Mouse (Mus musculus): ENCODE data around the gene Olfr159. TPM values are rescaled to one million over a fixed set of nuclear protein-coding genes. Genes with fewer than 3 reads are reported as not detected.

Olfr159 gene
- polyA plus RNA-seq, 1 experiment = not detected

DNA sequence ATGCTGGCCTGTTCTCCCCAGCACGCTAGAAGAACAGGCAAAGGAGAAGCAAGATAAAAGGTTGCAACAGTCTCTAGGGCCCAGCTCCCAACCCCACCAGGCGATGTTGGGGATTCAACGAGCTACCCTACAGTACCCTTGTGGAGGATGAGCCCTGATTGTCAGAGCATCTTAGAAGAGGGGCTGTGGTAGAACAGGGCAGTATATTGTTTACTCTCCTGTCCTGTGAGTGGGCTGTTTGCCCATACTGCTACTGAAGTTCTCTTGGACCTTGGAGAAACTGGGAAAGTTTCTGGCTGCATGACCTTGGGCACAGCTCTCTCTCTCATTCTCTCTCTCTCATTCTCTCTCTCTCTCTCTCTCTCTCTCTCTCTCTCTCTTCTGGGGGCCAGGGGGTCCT, 41.7 kb downstream of the Olfr159 start:
- no peak for TF ChIP-seq CTCF (IDR thresholded peaks at IDR 0.05; ENCODE audit: borderline replicate concordance, extremely low read depth, insufficient read depth, insufficient read length)
- no peak for TF ChIP-seq POLR2A (IDR thresholded peaks at IDR 0.05; ENCODE audit: borderline replicate concordance, extremely low read depth, insufficient read depth, insufficient read length, poor library complexity, severe bottlenecking)
- DNase-seq (ENCODE audit: low read depth) = no peak

DNA sequence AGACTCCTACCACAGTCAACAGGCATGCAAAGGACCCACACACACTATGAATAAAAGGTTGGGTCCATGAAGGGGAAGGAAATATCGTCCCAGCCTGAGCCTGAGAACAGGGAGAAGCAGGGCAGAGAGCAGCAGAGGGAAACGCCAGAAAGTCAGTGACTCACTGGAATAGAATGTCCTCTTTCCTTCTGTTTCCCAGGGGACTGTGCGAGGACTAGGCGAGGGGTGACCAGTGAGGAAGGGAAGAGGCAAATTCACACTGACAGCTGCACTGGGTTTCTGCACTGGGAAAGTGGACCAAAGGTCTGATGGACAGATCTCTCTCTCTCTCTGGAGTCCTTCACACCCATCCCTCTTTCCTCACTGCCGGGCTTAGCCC, 42.2 kb downstream of the Olfr159 start:
- TF ChIP-seq CTCF (IDR thresholded peaks at IDR 0.05; ENCODE audit: borderline replicate concordance, extremely low read depth, insufficient read depth, insufficient read length) (no peak), POLR2A (IDR thresholded peaks at IDR 0.05; ENCODE audit: borderline replicate concordance, extremely low read depth, insufficient read depth, insufficient read length, poor library complexity, severe bottlenecking) (no peak)
- no peak for DNase-seq (ENCODE audit: low read depth)

DNA sequence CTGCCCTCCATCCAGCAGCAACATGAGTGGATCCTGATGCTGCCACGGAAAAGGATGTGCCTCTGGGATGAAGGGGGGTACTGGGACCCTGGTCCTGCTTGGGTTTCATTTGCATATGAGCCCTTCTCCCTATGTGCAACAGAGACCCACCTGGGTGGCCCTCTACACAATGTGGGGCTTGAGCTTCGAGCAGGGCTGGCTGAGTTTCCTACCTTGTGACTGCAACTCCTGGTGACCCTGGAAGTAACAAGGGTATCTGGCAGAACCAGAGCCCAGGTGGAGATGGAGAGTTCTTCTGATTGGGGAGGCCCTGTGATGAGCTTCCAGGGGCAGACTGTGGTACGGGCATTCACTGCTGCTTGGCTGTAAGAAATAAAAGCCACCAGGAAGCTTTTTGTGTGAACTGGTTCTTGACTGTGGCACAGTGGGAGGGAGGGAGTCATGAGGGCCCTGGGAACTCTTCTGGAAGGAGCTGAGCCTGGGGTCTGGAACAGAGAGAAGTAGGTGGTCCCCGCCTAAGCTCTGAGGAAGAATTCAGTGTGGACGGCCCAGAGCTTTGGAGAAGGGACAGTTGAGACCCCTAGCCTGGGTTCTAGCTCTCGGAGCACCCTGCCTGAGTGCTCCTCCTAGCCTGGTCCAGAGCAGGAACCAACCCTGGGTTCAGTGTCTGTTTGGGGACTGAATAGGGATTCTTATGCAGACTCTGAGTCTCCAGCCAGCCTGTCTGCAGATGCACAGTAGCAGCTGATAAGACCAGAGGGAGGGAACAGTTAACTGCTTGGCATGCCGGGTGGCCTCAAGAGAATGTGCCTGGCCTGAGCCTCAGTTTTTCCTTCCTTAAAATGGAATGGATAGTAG, 42.9 kb downstream of the Olfr159 start:
- TF ChIP-seq POLR2A (IDR thresholded peaks at IDR 0.05; ENCODE audit: borderline replicate concordance, extremely low read depth, insufficient read depth, insufficient read length, poor library complexity, severe bottlenecking) (no peak), CTCF (IDR thresholded peaks at IDR 0.05; ENCODE audit: borderline replicate concordance, extremely low read depth, insufficient read depth, insufficient read length) (no peak)

DNA sequence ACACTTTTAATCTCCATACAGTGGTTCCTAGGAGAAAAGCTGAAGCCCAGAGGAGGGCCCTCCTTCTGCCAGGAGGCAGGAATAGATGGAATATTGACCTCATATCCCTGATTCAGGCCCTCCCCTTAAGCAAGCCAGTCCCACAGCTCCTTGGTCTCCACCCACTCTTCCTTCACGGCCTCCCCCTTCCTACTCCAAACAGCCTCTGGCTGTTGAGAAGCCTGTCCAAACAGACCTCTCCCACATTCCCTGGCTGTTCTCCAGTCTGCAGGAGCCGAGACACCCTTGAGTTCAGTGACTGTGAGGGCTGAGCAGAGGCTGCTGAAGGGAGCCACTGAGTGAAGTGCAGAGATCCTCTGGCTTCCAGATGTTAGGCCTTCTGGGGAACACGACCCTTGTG, 43.8 kb downstream of the Olfr159 start, which contains the start of gene Hrct1:
Gene Hrct1, plus strand, starts transcription at position 194 of the 400 bp plus-strand sequence.
- TF ChIP-seq CTCF (IDR thresholded peaks at IDR 0.05; ENCODE audit: borderline replicate concordance, extremely low read depth, insufficient read depth, insufficient read length) = no peak
- no peak for TF ChIP-seq POLR2A (IDR thresholded peaks at IDR 0.05; ENCODE audit: borderline replicate concordance, extremely low read depth, insufficient read depth, insufficient read length, poor library complexity, severe bottlenecking)
- DNase-seq (ENCODE audit: low read depth) = no peak

More for the DNA sequence above, 42.9 kb downstream of the Olfr159 start:
- DNase-seq (ENCODE audit: low read depth) = no peak

- no peak for DNase-seq (ENCODE audit: low read depth)
- TF ChIP-seq CTCF (IDR thresholded peaks at IDR 0.05; ENCODE audit: borderline replicate concordance, extremely low read depth, insufficient read depth, insufficient read length) (no peak), POLR2A (IDR thresholded peaks at IDR 0.05; ENCODE audit: borderline replicate concordance, extremely low read depth, insufficient read depth, insufficient read length, poor library complexity, severe bottlenecking) (no peak)
Observed at GRCm38 (mm10) chr4:43726228-43726993, 44.4 kb downstream of the Olfr159 start.

DNA sequence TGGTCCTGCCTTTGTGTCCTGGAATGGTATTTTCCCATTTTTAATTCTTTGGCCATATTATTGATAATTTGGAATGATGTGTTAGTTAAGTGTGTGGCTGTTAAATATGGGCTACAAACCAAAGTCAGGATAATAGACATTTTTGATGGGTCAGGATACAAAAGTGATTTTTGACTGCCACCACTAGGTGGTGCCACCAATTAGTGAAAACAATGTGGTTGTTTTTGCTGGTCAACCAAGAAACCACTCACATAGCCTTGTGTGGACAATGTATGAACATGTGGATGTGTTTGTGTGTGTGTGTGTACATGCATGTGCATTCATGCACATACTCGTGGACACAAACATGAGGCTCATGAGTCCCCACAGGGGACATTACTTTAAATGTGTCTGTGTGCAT, 46.0 kb downstream of the Olfr159 start:
- peak; percentile 35 for DNase-seq (ENCODE audit: low read depth)
- TF ChIP-seq CTCF (IDR thresholded peaks at IDR 0.05; ENCODE audit: borderline replicate concordance, extremely low read depth, insufficient read depth, insufficient read length) (peak; percentile 43; the same call in 1 of the 2 replicates), POLR2A (IDR thresholded peaks at IDR 0.05; ENCODE audit: borderline replicate concordance, extremely low read depth, insufficient read depth, insufficient read length, poor library complexity, severe bottlenecking) (no peak)

GRCm38 (mm10) chr4:43722191-43722590, 48.6 kb downstream of the Olfr159 start:
- TF ChIP-seq POLR2A (IDR thresholded peaks at IDR 0.05; ENCODE audit: borderline replicate concordance, extremely low read depth, insufficient read depth, insufficient read length, poor library complexity, severe bottlenecking) (no peak), CTCF (IDR thresholded peaks at IDR 0.05; ENCODE audit: borderline replicate concordance, extremely low read depth, insufficient read depth, insufficient read length) (no peak)
- peak; percentile 31 for DNase-seq (ENCODE audit: low read depth)

DNA sequence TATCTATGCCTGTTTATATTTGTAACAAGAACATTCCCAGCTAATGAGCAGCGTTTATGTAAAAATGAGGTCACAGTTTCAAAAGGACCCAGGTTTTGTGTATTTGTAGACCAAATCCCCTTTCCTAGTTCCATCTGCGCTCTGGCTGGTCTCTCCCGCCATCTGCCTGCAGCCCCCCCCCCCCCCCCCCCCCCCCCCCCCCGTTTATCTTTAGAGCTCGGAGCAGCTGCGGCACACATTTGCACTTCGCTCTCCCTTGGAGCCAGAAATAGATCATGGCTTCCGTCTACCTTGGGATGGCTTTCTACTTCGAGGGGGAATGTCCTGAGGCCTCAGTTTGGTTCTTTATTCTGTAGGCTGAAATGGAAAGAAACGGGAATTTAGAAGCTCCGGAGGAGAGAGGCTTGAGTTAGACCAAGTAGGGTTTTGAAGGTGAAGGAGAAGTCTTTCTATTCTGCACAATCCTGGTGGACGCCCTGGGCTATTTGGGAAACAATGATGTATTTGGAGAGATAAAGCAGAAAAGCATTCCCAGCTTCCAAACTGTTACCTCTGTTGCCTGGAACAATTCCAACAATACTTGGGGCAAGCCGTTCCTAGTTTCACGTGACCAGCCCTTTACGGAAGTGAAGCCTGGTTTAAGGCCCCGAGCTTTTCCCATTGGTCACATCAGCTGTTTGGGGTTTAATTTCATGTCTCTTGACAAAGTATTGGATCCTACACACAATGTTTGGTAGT, 50.1 kb downstream of the Olfr159 start:
- DNase-seq (ENCODE audit: low read depth) = peak; percentile 75

More for the DNA sequence above, 50.1 kb downstream of the Olfr159 start:
- TF ChIP-seq CTCF (IDR thresholded peaks at IDR 0.05; ENCODE audit: borderline replicate concordance, extremely low read depth, insufficient read depth, insufficient read length) (no peak), POLR2A (IDR thresholded peaks at IDR 0.05; ENCODE audit: borderline replicate concordance, extremely low read depth, insufficient read depth, insufficient read length, poor library complexity, severe bottlenecking) (no peak)

Other genes with a start within 250 kb of the Olfr159 start
- 9.0 and 12.1 TPM in 2 replicates for gene Tpm2, start 247.2 kb downstream of the Olfr159 start, polyA plus RNA-seq (2012; rRNA removed)
- gene Creb3, start 208.7 kb downstream of the Olfr159 start, polyA plus RNA-seq (2012; rRNA removed) = 47.9 and 63.8 TPM in 2 replicates
- 53.6 and 55.5 TPM in 2 replicates for gene Tln1, start 208.3 kb downstream of the Olfr159 start, polyA plus RNA-seq (2012; rRNA removed)
- 56.0 and 61.7 TPM in 2 replicates for gene Rgp1, start 192.3 kb downstream of the Olfr159 start, polyA plus RNA-seq (2012; rRNA removed)
- 91.6 and 110 TPM in 2 replicates for gene Gba2, start 192.1 kb downstream of the Olfr159 start, polyA plus RNA-seq (2012; rRNA removed)
- gene Msmp, start 186.5 kb downstream of the Olfr159 start, polyA plus RNA-seq (2012; rRNA removed) = 0.16 TPM in 1 of 2 replicates, not detected in the other
- gene Npr2, start 139.1 kb downstream of the Olfr159 start, polyA plus RNA-seq (2012; rRNA removed) = 61.7 and 65.6 TPM in 2 replicates
- 7.3 and 9.0 TPM in 2 replicates for gene Spag8, start 117.4 kb downstream of the Olfr159 start, polyA plus RNA-seq (2012; rRNA removed)
- gene Hint2, start 114.5 kb downstream of the Olfr159 start, polyA plus RNA-seq (2012; rRNA removed) = 43.0 and 64.6 TPM in 2 replicates
- gene Tmem8b, start 102.0 kb downstream of the Olfr159 start, polyA plus RNA-seq (2012; rRNA removed) = 27.0 and 42.0 TPM in 2 replicates
- 0.23 and 0.34 TPM in 2 replicates for gene Fam221b, start 101.9 kb downstream of the Olfr159 start, polyA plus RNA-seq (2012; rRNA removed)
- gene Olfr70, start 70.2 kb downstream of the Olfr159 start, polyA plus RNA-seq (2012; rRNA removed) = not detected in 2 replicates
- gene Olfr71, start 60.8 kb downstream of the Olfr159 start, polyA plus RNA-seq (2012; rRNA removed) = not detected in 2 replicates
- 0.38 and 0.53 TPM in 2 replicates for gene Hrct1, start 43.8 kb downstream of the Olfr159 start, polyA plus RNA-seq (2012; rRNA removed)
- gene Spaar, start 41.0 kb downstream of the Olfr159 start, polyA plus RNA-seq (2012; rRNA removed) = 0.10 and 0.11 TPM in 2 replicates
- not detected in 2 replicates for gene Olfr156, start 52.9 kb upstream of the Olfr159 start, polyA plus RNA-seq (2012; rRNA removed)
- not detected in 2 replicates for gene Olfr157, start 69.2 kb upstream of the Olfr159 start, polyA plus RNA-seq (2012; rRNA removed)
- not detected in 2 replicates for gene Olfr155, start 80.6 kb upstream of the Olfr159 start, polyA plus RNA-seq (2012; rRNA removed)
- 15.6 and 16.9 TPM in 2 replicates for gene Reck, start 104.5 kb upstream of the Olfr159 start, polyA plus RNA-seq (2012; rRNA removed)
- 26.4 and 28.8 TPM in 2 replicates for gene Glipr2, start 186.4 kb upstream of the Olfr159 start, polyA plus RNA-seq (2012; rRNA removed)
- gene Ccin, start 212.5 kb upstream of the Olfr159 start, polyA plus RNA-seq (2012; rRNA removed) = 0.20 and 0.40 TPM in 2 replicates
- 400 and 438 TPM in 2 replicates for gene Clta, start 233.4 kb upstream of the Olfr159 start, polyA plus RNA-seq (2012; rRNA removed)

Data from brain, embryonic 14.5 days (tissue).